Mouse (Mus musculus) embryonic facial prominence, embryonic 14.5 days (tissue): ENCODE data around the gene Slc8a1. TPM values are rescaled to one million over a fixed set of nuclear protein-coding genes. Genes with fewer than 3 reads are reported as not detected.

Experiments used
- ATAC-seq: fragments of 200-750 bp; cut with Nextera tagmentation; 2 replicates; pipeline ENCODE4 v1.8.0; 2017; ENCODE audit warnings: low read depth, moderate number of reproducible peaks, moderate TSS enrichment
- DNase-seq: peaks from one replicate; pipeline ENCODE4 v3.0.0-alpha.2; 2015; ENCODE audit warnings: low spot score
- H3K27ac ChIP-seq: fragments of 300-500 bp; sonication (generic); replicated peaks from 2 replicates; pipeline ENCODE4 v1.5.1; 2014; ENCODE audit warnings: low read depth, mild to moderate bottlenecking, low read length, moderate library complexity
- H3K27me3 ChIP-seq: fragments of 300-500 bp; sonication (generic); replicated peaks from 2 replicates; pipeline ENCODE4 v1.6.1; 2014; ENCODE audit warnings: low read length; ENCODE audit not compliant: control insufficient read depth, insufficient read depth
- H3K36me3 ChIP-seq: fragments of 300-500 bp; sonication (generic); 2 replicates; pipeline ENCODE4 v1.6.1; 2014; ENCODE audit warnings: low read length, mixed read lengths; ENCODE audit not compliant: control insufficient read depth, insufficient read depth
- H3K4me1 ChIP-seq: fragments of 300-500 bp; sonication (generic); 2 replicates; pipeline ENCODE4 v1.6.1; 2014; ENCODE audit warnings: antibody characterized with exemption, low read length; ENCODE audit not compliant: control insufficient read depth, insufficient read depth
- H3K4me2 ChIP-seq: fragments of 300-500 bp; sonication (generic); 2 replicates; pipeline ENCODE4 v1.6.1; 2014; ENCODE audit warnings: low read depth, mild to moderate bottlenecking, low read length, moderate library complexity, mixed read lengths
- H3K4me3 ChIP-seq: fragments of 300-500 bp; sonication (generic); 2 replicates; pipeline ENCODE4 v1.5.1; 2014; ENCODE audit warnings: low read depth, mild to moderate bottlenecking, low read length
- H3K9ac ChIP-seq: fragments of 300-500 bp; sonication (generic); 2 replicates; pipeline ENCODE4 v1.6.1; 2014; ENCODE audit warnings: low read depth, mild to moderate bottlenecking, low read length, moderate library complexity, mixed read lengths
- H3K9me3 ChIP-seq: fragments of 300-500 bp; sonication (generic); 2 replicates; pipeline ENCODE4 v1.6.1; 2016; ENCODE audit warnings: low read length; ENCODE audit not compliant: control insufficient read depth
- WGBS: fragments of 180-500 bp; shearing (Covaris S2); extraction: QIAGEN DNeasy Blood & Tissue Kit; methylation state at CpG from one replicate; pipeline ENCODE4 v1.1.7; 2014; 5-methylcytosine and 5-hydroxymethylcytosine counted together
- polyA plus RNA-seq: library from polyadenylated mRNA; unstranded; fragments of >200 nt; fragmentation: Nextera tagmentation; extraction: Ambion mirVana; gene quantifications from 2 replicates; pipeline ENCODE4 v1.2.1, GENCODE M21; 2014

Slc8a1 gene
- polyA plus RNA-seq, 1 experiment from 2014 or later: 4.6 TPM

- no peak for DNase-seq
- ATAC-seq: no peak
- WGBS: 57% methylated on average over 10 of the region's 10 CpGs
These were observed 158.3 kb downstream of the Slc8a1 start for GRCm38 (mm10) chr17:81579728-81580425.

GRCm38 (mm10) chr17:81576893-81577292 lies 161.3 kb downstream of the Slc8a1 start:
- WGBS: 90% methylated on average over 3 of the region's 3 CpGs
- Histone ChIP-seq H3K4me2 (no peak overlapping the region), H3K9ac (no peak overlapping the region), H3K36me3 (no peaks in the 10 kb centered on the region), H3K4me1 (peaks cover 9% of the 10 kb centered on the region; the same call in 1 of the 2 replicates), H3K4me3 (no peak overlapping the region), H3K27ac (no peak overlapping the region), H3K27me3 (no peaks in the 10 kb centered on the region), H3K9me3 (0 out of 2 replicates have a peak, but pooled peaks cover 4% of the 10 kb centered on the region)
- DNase-seq: no peak
- ATAC-seq: no peak

More at GRCm38 (mm10) chr17:81579728-81580425, 158.3 kb downstream of the Slc8a1 start:
- peaks cover 9% of the 10 kb centered on the region; the same call in 1 of the 2 replicates for H3K4me1 ChIP-seq
- H3K9ac ChIP-seq: no peak overlapping the region
- no peaks in the 10 kb centered on the region for H3K36me3 ChIP-seq
- no peak overlapping the region for H3K27ac ChIP-seq
- H3K27me3 ChIP-seq: no peaks in the 10 kb centered on the region
- H3K4me2 ChIP-seq: no peak overlapping the region
- no peak overlapping the region for H3K4me3 ChIP-seq
- H3K9me3 ChIP-seq: 0 out of 2 replicates have a peak, but pooled peaks cover 4% of the 10 kb centered on the region

- no peaks in the 10 kb centered on the region for H3K36me3 ChIP-seq
- no peaks in the 10 kb centered on the region for H3K4me1 ChIP-seq
- no peaks in the 10 kb centered on the region for H3K9me3 ChIP-seq
- H3K4me3 ChIP-seq: no peak overlapping the region
- H3K27me3 ChIP-seq: no peaks in the 10 kb centered on the region
- H3K27ac ChIP-seq: no peak overlapping the region
- H3K4me2 ChIP-seq: no peak overlapping the region
- DNase-seq (no peak), ATAC-seq (no peak)
- no peak overlapping the region for H3K9ac ChIP-seq
- WGBS: 72% methylated on average over 9 of the region's 9 CpGs
These were observed 172.4 kb downstream of the Slc8a1 start for GRCm38 (mm10) chr17:81565634-81566372.

GRCm38 (mm10) chr17:81554052-81554734 lies 184.0 kb downstream of the Slc8a1 start:
- Histone ChIP-seq H3K36me3 (no peaks in the 10 kb centered on the region), H3K4me3 (no peak overlapping the region), H3K27ac (no peak overlapping the region), H3K9me3 (no peaks in the 10 kb centered on the region), H3K4me2 (no peak overlapping the region), H3K27me3 (no peaks in the 10 kb centered on the region), H3K9ac (no peak overlapping the region), H3K4me1 (no peaks in the 10 kb centered on the region)
- 70% methylated on average over 6 of the region's 6 CpGs for WGBS
- ATAC-seq: peak; percentile 76; the same call in 1 of the 2 replicates
- DNase-seq: peak; percentile 23

GRCm38 (mm10) chr17:81551856-81552635 lies 186.1 kb downstream of the Slc8a1 start:
- H3K9me3 ChIP-seq: no peaks in the 10 kb centered on the region
- no peak overlapping the region for H3K4me3 ChIP-seq
- no peak for ATAC-seq
- 68% methylated on average over 6 of the region's 6 CpGs for WGBS
- H3K9ac ChIP-seq: no peak overlapping the region
- no peaks in the 10 kb centered on the region for H3K36me3 ChIP-seq
- no peaks in the 10 kb centered on the region for H3K27me3 ChIP-seq
- no peak for DNase-seq
- H3K27ac ChIP-seq: no peak overlapping the region
- H3K4me2 ChIP-seq: no peak overlapping the region
- H3K4me1 ChIP-seq: no peaks in the 10 kb centered on the region

- no peak for DNase-seq
- no peaks in the 10 kb centered on the region for H3K9me3 ChIP-seq
- H3K4me3 ChIP-seq: no peak overlapping the region
- ATAC-seq: no peak
- WGBS: 90% methylated on average over 3 of the region's 3 CpGs
- no peaks in the 10 kb centered on the region for H3K27me3 ChIP-seq
- no peaks in the 10 kb centered on the region for H3K36me3 ChIP-seq
- no peak overlapping the region for H3K27ac ChIP-seq
- H3K4me2 ChIP-seq: no peak overlapping the region
- H3K4me1 ChIP-seq: no peaks in the 10 kb centered on the region
- H3K9ac ChIP-seq: no peak overlapping the region
These were observed 187.3 kb downstream of the Slc8a1 start for GRCm38 (mm10) chr17:81550864-81551263.

- DNase-seq (no peak), ATAC-seq (no peak)
- Histone ChIP-seq H3K9me3 (no peaks in the 10 kb centered on the region), H3K27ac (no peak overlapping the region), H3K4me1 (no peaks in the 10 kb centered on the region), H3K27me3 (no peaks in the 10 kb centered on the region), H3K36me3 (no peaks in the 10 kb centered on the region), H3K9ac (no peak overlapping the region), H3K4me3 (no peak overlapping the region), H3K4me2 (no peak overlapping the region)
- WGBS: 42% methylated on average over 4 of the region's 4 CpGs
These were observed 190.2 kb downstream of the Slc8a1 start for GRCm38 (mm10) chr17:81548016-81548415.

GRCm38 (mm10) chr17:81546525-81546924 lies 191.7 kb downstream of the Slc8a1 start:
- ATAC-seq (peak; percentile 53; the same call in 1 of the 2 replicates), DNase-seq (peak; percentile 59)
- Histone ChIP-seq H3K9ac (no peak overlapping the region), H3K27me3 (no peaks in the 10 kb centered on the region), H3K9me3 (no peaks in the 10 kb centered on the region), H3K4me1 (0 out of 2 replicates have a peak, but pooled peaks cover 3% of the 10 kb centered on the region), H3K4me2 (no peak overlapping the region), H3K36me3 (no peaks in the 10 kb centered on the region), H3K4me3 (no peak overlapping the region), H3K27ac (no peak overlapping the region)
- WGBS: 74% methylated on average over 6 of the region's 6 CpGs
